ENCODE assay signal across 1 mouse cellular context in the genomic region with DNA sequence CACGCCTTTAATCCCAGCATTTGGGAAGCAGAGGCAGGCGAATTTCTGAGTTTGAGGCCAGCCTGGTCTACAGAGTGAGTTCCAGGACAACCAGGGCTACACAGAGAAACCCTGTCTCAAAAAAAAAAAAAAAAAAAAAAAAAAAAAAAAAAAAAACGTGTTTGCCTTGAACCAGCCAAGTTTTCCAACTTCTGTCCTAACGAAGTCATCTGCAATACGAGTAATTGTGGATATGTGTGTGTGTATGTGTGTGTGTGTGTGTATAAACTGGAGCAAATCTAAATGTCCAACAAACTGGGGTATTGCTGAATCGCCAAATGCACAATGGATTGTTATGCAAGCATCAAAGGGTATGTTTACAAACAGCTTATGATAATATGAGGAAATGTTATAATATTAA.
A peak's percentile ranks its signal among the peaks of the same experiment; 100 is the strongest.
TF ChIP-seq lines count a peak whose summit lies in the region.

No protein-coding gene starts in this region.

TF ChIP-seq in ES-E14, 5 proteins besides CTCF, POLR2A, EP300 and RAD21:
- peak; percentile 84 for TF ChIP-seq ZNF384 (IDR thresholded peaks at IDR 0.05; ENCODE audit: low read depth, low read length)
